8 mouse cellular contexts compared by ENCODE assay signal in genomic region chr11:95145851-95146403, GRCm38 (mm10). TPM values are rescaled to one million over a fixed set of nuclear protein-coding genes. Genes with fewer than 3 reads are reported as not detected.
DNase-seq lines count a peak whose midpoint lies in the region; ATAC-seq and TF ChIP-seq lines count a peak whose summit lies in the region.

TSS of gene Dlx4 (minus strand) at chr11:95146263.

- peaks cover 37% of the 10 kb centered on the region for H3K27me3 ChIP-seq in ES-Bruce4 (ENCODE audit: control insufficient read depth, insufficient read depth, low read length, poor library complexity, severe bottlenecking)
- peaks cover 71% of the 10 kb centered on the region for H3K27me3 ChIP-seq in embryonic facial prominence, embryonic 11.5 days (ENCODE audit: control insufficient read depth, insufficient read depth, low read length)
- peaks cover 100% of the 10 kb centered on the region for H3K27me3 ChIP-seq in liver, embryonic 15.5 days
- peaks cover 100% of the 10 kb centered on the region for H3K27me3 ChIP-seq in neural tube, embryonic 13.5 days

- under 1% methylated on average over 48 of the region's 48 CpGs for WGBS in embryonic facial prominence, embryonic 11.5 days
- WGBS in liver, embryonic 15.5 days (ENCODE audit: insufficient replicate concordance) = under 1% methylated on average over 48 of the region's 48 CpGs
- WGBS in neural tube, embryonic 13.5 days = under 1% methylated on average over 48 of the region's 48 CpGs

- H3K4me2 ChIP-seq in embryonic facial prominence, embryonic 11.5 days (ENCODE audit: low read depth, low read length) = peak within 1 kb of the TSS; percentile 91
- H3K4me2 ChIP-seq in liver, embryonic 15.5 days = peak within 1 kb of the TSS; percentile 69
- peak within 1 kb of the TSS; percentile 53 for H3K4me2 ChIP-seq in neural tube, embryonic 13.5 days

- H3K4me1 ChIP-seq in ES-Bruce4 (ENCODE audit: control insufficient read depth, insufficient read depth, low read length) = peaks cover 3% of the 10 kb centered on the region
- peaks cover 12% of the 10 kb centered on the region for H3K4me1 ChIP-seq in embryonic facial prominence, embryonic 11.5 days (ENCODE audit: control insufficient read depth, insufficient read depth, low read length)
- peaks cover 18% of the 10 kb centered on the region for H3K4me1 ChIP-seq in liver, embryonic 15.5 days (replicated peaks)
- peaks cover 29% of the 10 kb centered on the region for H3K4me1 ChIP-seq in neural tube, embryonic 13.5 days (replicated peaks)

- no peaks in the 10 kb centered on the region for H3K36me3 ChIP-seq in ES-Bruce4 (ENCODE audit: control insufficient read depth, insufficient read depth, low read length, poor library complexity, severe bottlenecking)
- no peaks in the 10 kb centered on the region for H3K36me3 ChIP-seq in embryonic facial prominence, embryonic 11.5 days (replicated peaks; ENCODE audit: control insufficient read depth, insufficient read depth, low read depth, low read length)
- H3K36me3 ChIP-seq in liver, embryonic 15.5 days (replicated peaks) = no peaks in the 10 kb centered on the region
- H3K36me3 ChIP-seq in neural tube, embryonic 13.5 days = no peaks in the 10 kb centered on the region

- peak; percentile 60 to 67 for DNase-seq in cerebellum, postnatal 10 days
- DNase-seq in cerebellum, adult 9-10 months = no peak
- DNase-seq in embryonic facial prominence, embryonic 11.5 days (ENCODE audit: low spot score) = peak; percentile 57
- peak; percentile 43 to 45 for DNase-seq in heart, postnatal 36 days
- no peak for DNase-seq in right cerebral cortex, adult 18-20 months

- TF ChIP-seq EP300 in ES-Bruce4 (IDR thresholded peaks at IDR 0.05; ENCODE audit: insufficient read depth, low read depth, low read length) = no peak

- ATAC-seq in embryonic facial prominence, embryonic 11.5 days (replicated peaks; ENCODE audit: insufficient number of reproducible peaks, low FRiP score, low TSS enrichment, low read depth) = no peak
- no peak for ATAC-seq in liver, embryonic 15.5 days (ENCODE audit: insufficient read depth)
- ATAC-seq in neural tube, embryonic 13.5 days (ENCODE audit: low read depth) = no peak

- TF ChIP-seq POLR2A in ES-Bruce4 (IDR thresholded peaks at IDR 0.05; ENCODE audit: insufficient read depth, low read length) = no peak

- no peak for TF ChIP-seq CTCF in ES-Bruce4 (IDR thresholded peaks at IDR 0.05; ENCODE audit: low read depth, low read length)

- no peak within 1 kb of the TSS for H3K27ac ChIP-seq in ES-Bruce4 (ENCODE audit: insufficient read depth, low read length)
- H3K27ac ChIP-seq in embryonic facial prominence, embryonic 11.5 days (replicated peaks; ENCODE audit: low read depth, low read length) = peak within 1 kb of the TSS; percentile 36; the same call in 1 of the 2 replicates
- no peak within 1 kb of the TSS for H3K27ac ChIP-seq in liver, embryonic 15.5 days (replicated peaks)
- H3K27ac ChIP-seq in neural tube, embryonic 13.5 days (replicated peaks) = no peak within 1 kb of the TSS

- intact Hi-C loops in heart, postnatal 36 days (cut with DNase I) = no loop called here

- H3K9me3 ChIP-seq in ES-Bruce4 (replicated peaks; ENCODE audit: control insufficient read depth, insufficient read depth, low read length, poor library complexity, severe bottlenecking) = no peaks in the 10 kb centered on the region
- H3K9me3 ChIP-seq in embryonic facial prominence, embryonic 11.5 days (replicated peaks; ENCODE audit: control insufficient read depth, low read length) = no peaks in the 10 kb centered on the region
- H3K9me3 ChIP-seq in liver, embryonic 15.5 days (replicated peaks) = no peaks in the 10 kb centered on the region
- H3K9me3 ChIP-seq in neural tube, embryonic 13.5 days = no peaks in the 10 kb centered on the region

- H3K9ac ChIP-seq in ES-Bruce4 (ENCODE audit: low read depth, poor library complexity, severe bottlenecking) = peak within 1 kb of the TSS; percentile 69
- peak within 1 kb of the TSS; percentile 58 for H3K9ac ChIP-seq in embryonic facial prominence, embryonic 11.5 days (replicated peaks; ENCODE audit: low read length)
- no peak within 1 kb of the TSS for H3K9ac ChIP-seq in liver, embryonic 15.5 days
- H3K9ac ChIP-seq in neural tube, embryonic 13.5 days = no peak within 1 kb of the TSS; the same call in 1 of the 2 replicates

- H3K4me3 ChIP-seq in ES-Bruce4 (ENCODE audit: low read depth, low read length) = peak within 1 kb of the TSS; percentile 52
- H3K4me3 ChIP-seq in embryonic facial prominence, embryonic 11.5 days (ENCODE audit: low read depth, low read length) = peak within 1 kb of the TSS; percentile 41
- H3K4me3 ChIP-seq in liver, embryonic 15.5 days (replicated peaks) = peak within 1 kb of the TSS; percentile 49
- peak within 1 kb of the TSS; percentile 32 for H3K4me3 ChIP-seq in neural tube, embryonic 13.5 days

RNA-seq across cellular contexts. Expression of gene Dlx4, which starts in this region (rescaled TPM):
- polyA plus RNA-seq in ES-Bruce4 (2011; ENCODE audit: insufficient read depth, insufficient read length, low read depth, missing spikeins) = 0.96 and 2.0 TPM in 2 replicates
- polyA plus RNA-seq in embryonic facial prominence, embryonic 11.5 days (2014; fragmentation: Nextera tagmentation; extraction: Ambion mirVana) = 3.0 and 3.6 TPM in 2 replicates
- total RNA-seq in heart, postnatal 36 days (2021) = not detected
- 0.07 and 0.09 TPM in 2 replicates for polyA plus RNA-seq in liver, embryonic 15.5 days (2015; fragmentation: Nextera tagmentation; extraction: Ambion mirVana)
- polyA plus RNA-seq in neural tube, embryonic 13.5 days (2015; fragmentation: Nextera tagmentation; extraction: Ambion mirVana) = not detected in 2 replicates

Comparison
In these comparisons a context has a peak if more than half of its experiments do, and no peak if none do; other contexts are left out.
1. DNase-seq: peak in cerebellum, postnatal 10 days (2 of 2) and embryonic facial prominence, embryonic 11.5 days (single experiment); none in cerebellum, adult 9-10 months (single experiment) and right cerebral cortex, adult 18-20 months (single experiment).
2. Peak in DNase-seq in heart, postnatal 36 days; RNA of the gene not detected or under 1 TPM.
3. H3K9ac ChIP-seq: peak in ES-Bruce4 (single experiment) and embryonic facial prominence, embryonic 11.5 days (single experiment); none in liver, embryonic 15.5 days (single experiment) and neural tube, embryonic 13.5 days (single experiment).
4. Peak in every context shown above with its lines, with median percentiles within 50 percentile points of each other: H3K4me3 ChIP-seq and H3K4me2 ChIP-seq.